Mouse (Mus musculus) cortical plate, adult 2 months (tissue): Measurements from ENCODE around the gene Dtymk. TPM values are rescaled to one million over a fixed set of nuclear protein-coding genes. Genes with fewer than 3 reads are reported as not detected.
A peak's percentile ranks its signal among the peaks of the same experiment; 100 is the strongest.
"Not testable (repeated sequence)": the region's sequence is repeated elsewhere in the genome, so short reads cannot be mapped to it uniquely, and the experiment has no call there.

ENCODE experiments used
- H3K27ac ChIP-seq: fragments of 200-500 bp; 2 replicates; pipeline ENCODE4 v1.5.1; 2012; ENCODE audit warnings: low read length, control low read depth, inconsistent platforms; ENCODE audit not compliant: insufficient read depth
- H3K4me1 ChIP-seq: fragments of 200-500 bp; 2 replicates; pipeline ENCODE4 v1.6.1; 2011; ENCODE audit warnings: low read length; ENCODE audit not compliant: control insufficient read depth, insufficient read depth
- H3K4me3 ChIP-seq: fragments of 200-500 bp; 2 replicates; pipeline ENCODE4 v1.5.1; 2011; ENCODE audit warnings: mild to moderate bottlenecking, low read length, control low read depth; ENCODE audit not compliant: insufficient read depth
- CTCF ChIP-seq: fragments of 200-500 bp; IDR thresholded peaks from 2 replicates; pipeline ENCODE4 v1.5.1; 2011; ENCODE audit warnings: mild to moderate bottlenecking, control low read depth, low read length; ENCODE audit not compliant: insufficient read depth; ENCODE audit errors: extremely low read depth
- POLR2A ChIP-seq: fragments of 200-500 bp; IDR thresholded peaks from 2 replicates; pipeline ENCODE4 v1.6.1; 2011; ENCODE audit warnings: mild to moderate bottlenecking, low read length, control low read depth; ENCODE audit not compliant: insufficient read depth; ENCODE audit errors: extremely low read depth
- polyA plus RNA-seq: library from polyadenylated mRNA; depleted of rRNA; stranded (reverse); fragments of >200 nt; gene quantifications from 2 replicates; pipeline ENCODE4 v1.2.3, GENCODE M21; 2012

Dtymk gene
- polyA plus RNA-seq, 1 experiment, result 82.7 TPM

DNA sequence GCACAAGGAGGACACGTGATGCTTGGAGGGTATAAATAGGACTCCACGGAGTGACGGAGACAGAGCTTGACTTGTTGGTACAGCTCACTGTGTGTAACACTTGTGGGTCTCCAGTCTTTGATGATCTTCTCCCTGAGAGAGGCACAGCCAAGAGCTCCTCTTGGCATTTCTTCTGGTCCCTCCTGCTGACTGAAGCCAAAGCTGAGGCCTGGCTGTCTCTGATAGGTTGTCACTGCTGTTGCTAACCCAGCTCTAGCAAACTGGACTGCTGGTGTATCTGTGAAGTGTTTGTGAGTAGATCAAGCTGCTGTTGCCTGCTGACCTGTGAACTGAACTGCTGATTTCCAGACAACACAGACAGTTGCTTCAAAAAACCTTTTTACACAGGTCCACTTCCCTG lies 31.8 kb downstream of the Dtymk start:
- H3K4me1 ChIP-seq, result no peaks in the 10 kb centered on the region
- TF ChIP-seq CTCF (no peak), POLR2A (no peak)
- H3K4me3 ChIP-seq, result no peak overlapping the region
- no peak overlapping the region for H3K27ac ChIP-seq

DNA sequence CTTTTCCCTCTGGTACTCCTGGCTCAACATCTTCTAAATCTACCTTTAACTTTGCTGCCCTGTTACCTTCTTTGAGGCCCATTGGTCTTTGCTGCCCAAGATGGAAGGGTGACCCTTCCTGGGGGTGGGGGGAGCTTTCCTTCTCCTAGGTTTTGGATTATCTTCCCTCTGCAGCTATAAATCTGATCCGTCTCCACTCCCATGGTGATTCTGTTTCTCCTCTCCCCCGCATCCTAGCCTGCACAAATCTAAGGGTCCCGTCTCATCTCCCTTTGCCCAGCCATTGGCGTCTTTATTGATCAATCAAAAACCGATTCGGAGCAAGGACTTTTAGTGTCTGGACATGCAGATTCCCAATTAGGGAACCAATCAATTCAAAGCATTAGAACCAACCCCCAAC lies 34.1 kb downstream of the Dtymk start:
- Histone ChIP-seq H3K4me1 (no peaks in the 10 kb centered on the region), H3K4me3 (no peak overlapping the region), H3K27ac (no peak overlapping the region)
- TF ChIP-seq POLR2A, result no peak
- no peak for TF ChIP-seq CTCF

DNA sequence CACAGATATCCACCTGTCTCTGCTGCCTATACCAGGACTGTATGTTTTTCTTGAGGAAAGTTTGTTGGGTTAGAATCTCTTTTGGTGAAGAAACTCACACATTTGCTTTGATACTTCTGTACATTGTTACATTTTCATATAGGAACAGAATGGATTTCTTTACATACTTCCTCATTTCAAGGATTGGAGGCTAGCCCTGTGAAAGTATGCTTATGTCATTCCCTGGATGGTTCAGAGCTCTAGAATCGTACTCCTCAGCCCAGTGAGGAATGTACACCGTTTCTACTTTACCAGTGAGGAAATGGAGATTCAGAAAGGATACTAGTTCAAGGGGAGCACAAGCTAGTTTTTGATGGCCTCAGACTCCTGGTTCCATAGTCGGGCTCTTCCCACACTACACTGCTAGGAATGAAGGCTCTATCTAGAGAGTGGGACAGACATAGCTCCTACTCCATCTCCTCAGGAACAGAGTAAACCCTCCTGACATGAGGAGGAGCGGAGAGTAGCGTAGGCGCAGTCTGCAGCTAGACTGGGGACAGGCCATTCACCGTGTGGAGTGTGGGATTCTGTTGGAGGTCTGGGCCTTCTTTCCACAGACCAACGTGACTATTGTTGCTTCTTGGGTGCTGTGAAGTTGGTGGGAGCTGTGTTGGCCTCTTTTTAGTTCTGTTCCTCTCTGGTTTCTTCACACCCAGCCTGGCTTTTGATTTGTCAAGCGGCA lies 36.7 kb downstream of the Dtymk start:
- Histone ChIP-seq H3K4me3 (no peak overlapping the region), H3K27ac (no peak overlapping the region), H3K4me1 (no peaks in the 10 kb centered on the region)
- TF ChIP-seq POLR2A (no peak), CTCF (no peak)

DNA sequence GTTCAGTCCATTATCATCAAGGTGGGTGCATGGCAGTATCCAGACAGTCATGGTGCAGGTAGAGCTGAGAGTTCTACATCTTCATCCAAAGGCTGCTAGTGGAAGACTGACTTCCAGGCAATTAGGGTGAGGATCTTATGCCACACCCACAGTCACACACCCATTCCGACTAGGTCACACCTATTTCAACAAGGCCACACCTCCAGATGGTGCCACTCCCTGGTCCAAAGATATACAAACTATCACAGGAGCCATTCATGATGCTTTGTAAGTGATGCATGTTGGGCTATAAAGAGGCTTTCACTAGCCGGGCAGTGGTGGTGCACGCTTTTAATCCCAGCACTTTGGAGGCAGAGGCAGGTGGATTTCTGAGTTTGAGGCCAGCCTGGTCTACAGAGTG lies 38.2 kb downstream of the Dtymk start:
- not testable (repeated sequence) for H3K4me1 ChIP-seq, H3K4me3 ChIP-seq, H3K27ac ChIP-seq

DNA sequence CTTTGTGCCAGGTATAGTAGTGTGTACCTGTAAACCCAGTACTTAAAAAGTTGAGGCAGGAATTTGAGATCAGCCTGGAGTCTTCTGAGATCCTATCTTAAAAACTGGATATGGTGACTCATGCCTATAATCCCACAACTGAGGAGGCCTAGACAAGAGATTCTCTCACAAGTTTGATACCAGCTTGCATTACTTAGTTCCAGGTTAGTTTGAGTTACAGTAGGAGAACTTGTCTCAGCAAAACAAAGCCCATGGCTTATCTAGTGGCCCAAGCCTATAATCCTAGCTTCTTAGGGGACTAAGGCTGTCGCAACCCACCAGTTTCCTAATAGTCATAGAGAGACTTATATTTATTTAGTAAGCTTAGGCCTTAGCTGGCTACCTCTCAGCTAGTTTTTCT lies 41.7 kb downstream of the Dtymk start:
- no peak for TF ChIP-seq POLR2A
- no peak for TF ChIP-seq CTCF
- H3K4me1 ChIP-seq, result peaks cover 2% of the 10 kb centered on the region; the same call in 1 of the 2 replicates
- H3K4me3 ChIP-seq, result no peak overlapping the region
- no peak overlapping the region for H3K27ac ChIP-seq

DNA sequence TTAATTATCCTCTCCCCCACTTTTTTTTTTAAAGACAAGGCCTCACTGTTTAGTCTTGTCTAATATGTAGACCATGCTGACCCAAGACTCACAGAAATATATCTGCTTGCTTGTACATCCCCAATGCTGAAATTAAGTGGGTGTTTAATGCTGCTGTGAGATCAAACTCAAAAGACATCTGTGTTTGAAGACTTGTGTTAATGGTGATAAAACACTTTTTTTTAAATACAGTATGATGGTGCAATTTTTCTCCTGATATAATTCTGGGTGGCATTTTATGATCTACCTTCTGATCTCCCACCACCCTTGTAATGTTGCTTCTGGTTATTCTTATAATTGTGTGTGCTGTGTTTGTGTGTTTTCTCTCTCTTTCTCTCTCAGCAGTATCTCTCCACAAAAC lies 45.6 kb downstream of the Dtymk start:
- 0 out of 2 replicates have a peak overlapping the region, but pooled peaks have one; percentile 95 for H3K4me3 ChIP-seq
- H3K27ac ChIP-seq, result no peak overlapping the region
- H3K4me1 ChIP-seq, result peaks cover 2% of the 10 kb centered on the region
- TF ChIP-seq POLR2A, result no peak
- no peak for TF ChIP-seq CTCF

DNA sequence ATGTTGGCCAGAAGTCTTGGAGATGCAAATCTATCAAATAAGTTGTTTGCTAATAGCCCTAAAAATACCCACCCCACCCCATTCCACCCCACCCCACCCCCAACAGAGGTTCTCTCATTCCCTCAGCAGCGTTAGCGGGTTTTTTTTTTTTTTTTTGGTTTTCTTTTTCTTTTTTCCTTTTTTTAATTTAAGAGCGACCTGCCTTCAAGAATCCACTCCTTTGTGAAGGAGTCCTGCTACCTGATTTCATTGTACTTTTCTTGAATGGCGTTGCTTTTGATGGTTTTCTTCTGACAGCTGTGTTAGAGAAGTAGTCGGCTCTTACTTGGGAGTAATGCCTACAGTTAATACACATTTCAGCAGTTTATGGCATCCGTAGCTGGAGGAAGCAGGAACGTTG lies 46.1 kb downstream of the Dtymk start:
- no peak for TF ChIP-seq POLR2A
- TF ChIP-seq CTCF, result no peak
- Histone ChIP-seq H3K27ac (no peak overlapping the region), H3K4me1 (peaks cover 2% of the 10 kb centered on the region), H3K4me3 (peak overlapping the region; percentile 95)

DNA sequence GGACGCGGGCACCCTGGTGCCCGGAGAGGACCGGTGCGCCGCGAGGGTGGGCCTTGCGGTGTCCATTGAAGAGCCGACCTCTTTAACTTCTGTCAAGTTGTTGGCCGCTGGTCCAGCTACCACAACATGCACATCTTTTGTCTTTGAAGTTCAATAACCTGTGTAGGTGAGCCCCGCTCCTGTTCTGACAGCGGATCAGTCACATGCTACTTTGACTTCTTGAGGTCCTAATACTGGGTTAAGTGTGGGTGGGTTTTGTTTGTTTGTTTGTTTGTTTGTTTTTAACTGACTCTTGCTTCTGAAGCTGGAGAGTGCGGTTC lies 46.5 kb downstream of the Dtymk start:
- H3K27ac ChIP-seq, result peak overlapping the region; percentile 51; the same call in 1 of the 2 replicates
- TF ChIP-seq CTCF (no peak), POLR2A (no peak)
- peak overlapping the region; percentile 95 for H3K4me3 ChIP-seq
- H3K4me1 ChIP-seq, result peaks cover 2% of the 10 kb centered on the region

DNA sequence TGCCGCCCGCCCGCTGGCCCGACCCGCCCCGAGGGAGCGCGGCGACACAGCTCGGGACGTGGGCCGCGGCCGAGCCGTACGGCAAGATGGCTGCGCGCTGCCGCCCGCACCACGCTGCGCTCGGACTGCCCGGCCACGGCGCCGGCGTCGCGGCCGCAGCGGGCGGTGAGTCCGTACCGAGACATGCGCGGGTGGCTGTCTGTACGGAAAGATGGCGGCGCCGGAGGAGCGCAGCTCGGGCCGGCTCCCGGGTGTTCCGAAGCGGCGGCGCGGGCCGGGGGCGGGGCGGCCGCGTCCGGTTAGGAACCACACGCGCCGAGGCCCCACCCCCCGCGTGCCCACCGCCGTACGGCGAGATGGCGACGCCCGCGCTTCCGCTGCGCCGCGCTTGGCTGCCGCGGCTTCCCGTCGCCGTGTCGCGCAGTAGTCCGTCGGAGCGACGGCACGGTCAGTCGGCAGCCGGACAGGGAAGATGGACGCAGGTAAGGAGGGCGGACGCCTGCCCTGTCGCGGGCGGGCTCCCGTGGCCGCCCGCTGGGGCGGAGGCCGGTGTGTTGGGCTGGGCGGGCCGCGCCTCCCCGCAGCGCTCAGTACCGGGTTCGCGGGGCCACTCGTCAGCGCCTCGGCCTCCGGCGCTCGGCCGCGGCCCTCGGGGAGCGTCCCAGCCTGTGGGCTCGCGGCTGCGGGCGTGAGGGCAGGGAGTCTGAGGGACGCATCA lies 47.0 kb downstream of the Dtymk start, which contains the start of gene Thap4:
Gene Thap4, minus strand, starts transcription at position 292 of the 718 bp plus-strand sequence.
- Histone ChIP-seq H3K4me3 (peak within 1 kb of the TSS; percentile 95), H3K27ac (peak within 1 kb of the TSS; percentile 51; the same call in 1 of the 2 replicates), H3K4me1 (peaks cover 2% of the 10 kb centered on the region)
- TF ChIP-seq POLR2A, result peak; percentile 46; the same call in 1 of the 2 replicates
- no peak for TF ChIP-seq CTCF

DNA sequence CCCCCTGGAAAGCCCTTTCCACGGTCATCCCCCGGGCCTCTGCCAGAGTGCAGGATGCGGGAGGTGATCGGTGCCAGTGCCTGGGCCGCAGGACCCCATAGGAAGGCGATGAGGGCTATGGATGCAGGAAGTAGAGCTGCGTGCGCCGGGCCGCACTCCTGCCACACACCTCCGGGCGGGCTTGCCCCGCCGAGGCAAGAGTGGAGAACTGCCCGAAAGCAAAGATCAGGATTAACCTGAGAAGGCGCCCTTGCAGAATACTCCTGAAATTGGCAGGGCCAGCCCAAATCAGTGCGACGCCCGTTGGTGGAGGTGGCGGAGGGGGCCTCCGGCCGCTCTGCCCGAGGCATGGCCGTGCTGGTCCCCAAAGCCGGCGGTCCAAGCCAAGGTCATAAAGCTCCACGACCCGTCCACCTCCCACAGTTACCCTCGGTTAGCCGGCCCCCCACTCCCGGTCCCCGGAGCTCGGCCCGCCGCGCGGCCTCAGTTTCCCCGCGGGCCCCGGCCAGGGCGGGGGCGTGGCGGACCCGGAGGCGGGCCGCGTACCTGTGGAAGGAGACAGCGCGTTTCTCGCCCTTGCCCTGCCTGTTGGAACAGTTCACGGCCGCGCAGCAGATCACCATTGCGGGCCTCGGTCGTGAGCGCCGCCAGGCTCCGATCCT lies 47.7 kb downstream of the Dtymk start:
- TF ChIP-seq CTCF (no peak), POLR2A (no peak)

More for the DNA sequence above, 47.7 kb downstream of the Dtymk start:
- Histone ChIP-seq H3K27ac (peak overlapping the region; percentile 32; the same call in 1 of the 2 replicates), H3K4me3 (peak overlapping the region; percentile 95), H3K4me1 (peaks cover 2% of the 10 kb centered on the region)
